Mouse (Mus musculus) MEL-GATA-1-ER (cell line): ENCODE data around the gene Cwf19l2.
"Not testable (repeated sequence)": the region's sequence is repeated elsewhere in the genome, so short reads cannot be mapped to it uniquely, and the experiment has no call there.

Experiments used
- DNase-seq: peaks from one replicate; pipeline ENCODE4 v3.0.0-alpha.2; 2012; ENCODE audit warnings: low read depth; ENCODE audit errors: extremely low read depth

The Cwf19l2 gene

DNA sequence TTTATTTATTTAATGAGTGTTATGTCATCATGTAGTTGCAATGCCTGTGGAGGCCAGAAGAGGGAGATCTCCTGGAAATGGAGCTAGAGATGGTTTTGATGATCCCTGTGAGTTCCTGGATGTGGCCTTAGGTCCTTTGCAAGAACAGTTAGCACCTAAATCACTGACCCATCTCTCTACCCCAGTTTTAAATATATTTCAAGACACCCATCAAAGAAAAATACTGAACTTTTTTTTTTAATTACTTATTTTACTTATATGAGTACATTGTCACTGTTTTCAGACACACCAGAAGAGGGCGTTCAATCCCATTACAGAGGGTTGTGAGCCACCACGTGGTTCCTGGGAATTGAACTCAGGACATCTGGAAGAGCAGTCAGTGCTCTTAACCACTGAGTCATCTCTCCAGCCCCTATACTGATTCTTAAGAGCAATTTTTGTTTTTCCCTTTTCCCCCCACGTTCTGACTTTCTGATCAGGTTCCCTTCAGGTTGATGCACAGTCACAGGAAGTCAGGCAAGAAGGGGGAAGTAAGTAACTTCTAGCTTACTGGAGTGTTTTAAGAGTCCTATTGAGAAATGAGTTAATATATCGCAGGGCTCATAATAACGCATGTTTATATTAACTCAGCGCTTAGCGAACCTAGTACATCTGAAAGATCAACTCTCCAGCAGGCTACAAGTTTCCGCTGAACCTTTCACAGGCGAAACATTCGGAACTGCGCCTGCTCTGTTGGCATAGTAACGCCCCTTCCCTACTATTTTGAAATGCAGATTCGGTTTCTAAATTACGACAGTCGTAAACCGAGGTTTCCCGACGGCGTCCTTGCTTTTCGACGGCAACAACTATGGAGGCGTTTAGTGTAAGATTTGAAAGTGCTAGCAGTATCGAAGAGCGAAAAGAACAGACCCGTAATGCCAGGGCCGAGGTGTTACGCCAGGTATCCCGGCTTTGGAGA is at the start of gene Cwf19l2:
Gene Cwf19l2, plus strand, starts transcription at position 342 of the 958 bp plus-strand sequence.
- DNase-seq, result peak; percentile 95

GRCm38 (mm10) chr9:3376323-3376722 is 27.1 kb upstream of the Cwf19l2 start:
- DNase-seq, result not testable (repeated sequence)

DNA sequence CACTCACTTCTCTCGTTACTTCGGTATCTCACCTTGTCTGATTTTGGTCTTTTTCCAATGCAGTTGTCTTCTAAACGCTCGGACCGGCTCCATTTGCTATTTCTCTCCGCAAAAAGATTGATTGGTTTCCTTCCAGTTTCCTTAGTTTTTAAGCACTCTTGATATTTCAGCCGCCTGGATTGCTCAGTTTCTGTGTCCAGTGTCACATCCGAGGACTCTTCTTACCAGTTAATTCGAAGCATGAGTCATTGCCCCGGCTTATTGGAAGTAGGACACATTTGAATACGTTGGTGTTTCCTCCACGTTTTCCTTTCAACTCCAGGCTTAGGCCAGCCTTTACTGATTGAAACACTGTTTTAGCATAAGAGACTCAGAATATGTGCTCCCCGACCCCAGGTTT is 980 bp downstream of the Cwf19l2 start:
- peak; percentile 61 for DNase-seq

DNA sequence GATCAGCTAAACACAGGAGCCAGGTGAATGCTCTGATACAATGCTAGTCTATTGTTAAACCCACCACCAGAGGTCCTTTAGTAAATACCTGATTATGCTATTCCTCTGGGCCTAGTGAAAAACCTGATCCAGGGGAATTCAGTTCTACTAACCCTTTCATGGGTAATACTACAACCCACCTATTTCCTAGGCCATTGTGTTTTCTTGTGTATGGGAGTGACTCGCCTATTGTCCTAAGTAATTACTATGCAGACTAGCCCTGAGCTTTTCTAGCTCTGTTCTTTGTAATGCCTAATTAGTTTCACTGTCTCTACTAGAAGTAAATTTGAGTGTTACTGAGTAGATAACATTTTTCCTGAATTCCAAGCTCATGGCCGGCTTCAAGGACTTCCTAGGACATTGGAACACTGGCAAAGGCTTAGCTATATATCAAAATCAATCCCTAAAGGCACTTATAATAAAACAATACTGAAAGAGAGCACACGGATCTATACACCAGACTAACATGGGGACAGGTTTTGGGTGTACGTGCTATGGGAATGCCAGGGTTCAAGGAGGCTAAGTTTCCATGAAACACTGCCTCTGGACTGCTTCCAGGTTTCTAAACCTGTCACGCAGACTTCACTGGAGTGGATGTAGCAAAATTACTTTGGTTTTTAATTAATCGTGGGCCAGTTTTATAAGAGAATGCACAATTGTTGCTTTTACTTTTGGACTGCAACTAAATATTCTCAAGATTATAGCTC is 36.3 kb downstream of the Cwf19l2 start:
- DNase-seq, result not testable (repeated sequence)

DNA sequence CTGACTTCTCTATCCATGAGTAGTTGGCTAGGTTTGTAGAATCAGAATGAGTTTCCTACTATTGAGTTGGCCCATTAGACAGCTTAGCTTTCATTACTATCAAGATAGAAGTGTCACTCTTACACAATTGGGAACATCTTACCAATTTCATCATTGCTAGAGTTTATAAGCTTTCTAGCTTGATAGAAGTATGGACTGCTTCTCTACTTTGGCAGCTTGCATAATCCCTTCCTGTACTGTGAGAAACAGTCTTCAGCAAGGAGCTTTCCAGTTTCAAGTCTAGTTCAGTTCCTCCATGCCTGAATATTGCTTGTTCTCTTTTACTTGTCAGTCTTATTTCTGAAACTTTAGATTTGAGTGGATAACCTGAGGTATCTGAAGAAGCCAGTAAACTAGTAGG is 68.5 kb downstream of the Cwf19l2 start:
- DNase-seq, result no peak

GRCm38 (mm10) chr9:3518645-3519044 is 115.3 kb downstream of the Cwf19l2 start:
- no peak for DNase-seq

DNA sequence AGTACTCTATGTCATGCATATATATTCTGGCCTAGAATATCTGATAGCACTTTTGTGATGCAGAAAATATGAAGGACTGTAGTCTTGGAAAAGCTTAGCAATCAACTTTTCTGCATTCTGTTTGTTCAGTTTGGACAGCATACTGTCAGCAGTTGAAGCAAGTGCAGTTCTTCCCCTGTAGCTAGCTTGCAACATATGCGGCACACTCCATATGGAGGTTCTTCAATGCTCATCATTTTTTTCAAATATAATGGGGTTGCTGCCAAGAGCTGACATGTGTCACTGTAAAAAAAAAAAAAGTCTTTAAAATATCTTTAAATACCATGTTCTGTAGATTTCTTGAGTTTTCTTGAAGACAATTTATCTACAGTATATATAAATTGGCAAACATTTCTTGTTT is 115.8 kb downstream of the Cwf19l2 start:
- DNase-seq, result no peak

- DNase-seq, result no peak
Observed at GRCm38 (mm10) chr9:3521031-3521430, 117.6 kb downstream of the Cwf19l2 start.
